8 mouse cellular contexts compared by ENCODE assay signal in the genomic region with DNA sequence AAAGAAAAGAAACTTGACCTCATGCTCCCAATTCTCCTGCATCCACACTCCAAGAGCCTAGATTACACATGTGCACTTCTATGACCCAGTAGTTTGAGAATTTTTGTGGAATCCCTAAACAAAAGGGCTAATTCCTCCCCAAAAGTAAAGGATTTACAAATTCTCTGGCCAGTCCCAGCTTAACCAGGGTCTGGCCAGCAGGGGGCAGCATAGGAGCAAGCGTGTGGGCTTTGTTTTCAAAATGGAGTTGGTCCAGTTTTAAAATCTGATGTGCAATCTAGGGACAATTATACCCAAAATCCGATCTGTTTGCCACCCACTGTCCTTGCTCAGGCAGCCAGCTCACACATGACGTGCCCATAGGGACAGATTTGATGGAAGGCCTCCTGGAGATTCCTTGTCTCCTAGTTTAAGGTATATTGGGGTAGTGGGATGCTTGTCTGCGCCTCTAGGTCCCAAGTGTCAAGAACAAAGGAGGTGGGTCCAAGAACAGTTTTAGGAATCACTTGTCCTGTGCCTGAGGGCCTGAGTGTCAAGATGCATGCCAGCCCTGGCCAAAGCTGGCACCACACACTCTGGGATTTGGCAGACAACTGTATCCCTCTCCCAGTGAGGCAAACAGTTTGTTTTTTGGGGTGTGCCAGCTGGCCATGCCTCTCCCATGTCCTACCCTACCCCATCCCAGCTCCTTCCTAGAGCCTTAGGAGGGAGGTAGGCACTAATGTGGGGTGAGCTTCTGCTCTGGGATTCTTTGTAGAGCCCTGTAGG. TPM values are rescaled to one million over a fixed set of nuclear protein-coding genes. Genes with fewer than 3 reads are reported as not detected.
DNase-seq lines count a peak whose midpoint lies in the region; TF ChIP-seq lines count a peak whose summit lies in the region.
"Had no signal": no experiment of that assay in that cellular context is flagged by ENCODE, and none has a peak within 500 bp of the region (broad histone marks: within the 10 kb centered on the region; RNA-seq: fewer than 3 reads in every experiment).

No protein-coding gene starts in this region.

- no peak overlapping the region for H3K9ac ChIP-seq in ES-E14 (ENCODE audit: insufficient read depth, low read depth, low read length, poor library complexity, severe bottlenecking)

- H3K36me3 ChIP-seq in ES-E14 (ENCODE audit: control insufficient read depth, insufficient read depth, low read length, poor library complexity, severe bottlenecking) = no peaks in the 10 kb centered on the region
- H3K36me3 ChIP-seq in embryonic facial prominence, embryonic 10.5 days (replicated peaks) = no peaks in the 10 kb centered on the region

- peaks cover 11% of the 10 kb centered on the region for H3K27me3 ChIP-seq in embryonic facial prominence, embryonic 10.5 days (replicated peaks; ENCODE audit: low read depth, poor library complexity, severe bottlenecking)

- TF ChIP-seq POLR2A in olfactory bulb, adult 2 months (IDR thresholded peaks at IDR 0.05; ENCODE audit: insufficient read depth, low read depth, low read length) = no peak

- no peak overlapping the region for H3K27ac ChIP-seq in ES-E14 (ENCODE audit: insufficient read depth, low read depth, low read length, poor library complexity, severe bottlenecking)
- H3K27ac ChIP-seq in embryonic facial prominence, embryonic 10.5 days (replicated peaks) = peak overlapping the region; percentile 69; the same call in 1 of the 2 replicates
- H3K27ac ChIP-seq in olfactory bulb, adult 2 months (ENCODE audit: insufficient read depth, low read depth, low read length) = no peak overlapping the region

- H3K4me1 ChIP-seq in ES-E14 (ENCODE audit: control insufficient read depth in 2 of 2, insufficient read depth in 2 of 2, low read length in 2 of 2, poor library complexity in 1 of 2) = peaks cover 0 to 16% of the 10 kb centered on the region in 2 experiments; a peak in 2 of 4 replicates
- peaks cover 14% of the 10 kb centered on the region; the same call in 1 of the 2 replicates for H3K4me1 ChIP-seq in embryonic facial prominence, embryonic 10.5 days
- H3K4me1 ChIP-seq in olfactory bulb, adult 2 months (ENCODE audit: control insufficient read depth, insufficient read depth, low read length) = no peaks in the 10 kb centered on the region

- peak; percentile 39 to 68 for DNase-seq in layer of hippocampus, adult 18-20 months (ENCODE audit: low spot score in 2 of 2)
- DNase-seq in layer of hippocampus, adult 9-11 months = no peak
- DNase-seq in ES-E14 (ENCODE audit: low read depth, low spot score) = peak; percentile 58
- DNase-seq in adrenal gland, postnatal 36 days = peak; percentile 81 to 88
- peak; percentile 87 for DNase-seq in embryonic facial prominence, embryonic 10.5 days (ENCODE audit: low spot score)
- DNase-seq in layer of hippocampus, postnatal 36 days = peak; percentile 51 to 67

- H3K4me3 ChIP-seq in ES-E14 (ENCODE audit: insufficient read depth in 1 of 2, low read depth in 1 of 2, low read length in 2 of 2, poor library complexity in 1 of 2, severe bottlenecking in 1 of 2) = no peak overlapping the region
- no peak overlapping the region for H3K4me3 ChIP-seq in embryonic facial prominence, embryonic 10.5 days
- no peak overlapping the region for H3K4me3 ChIP-seq in olfactory bulb, adult 2 months (ENCODE audit: insufficient read depth, low read depth, low read length)

- 33% methylated on average over 4 of the region's 4 CpGs for WGBS in embryonic facial prominence, embryonic 10.5 days
- WGBS in olfactory bulb, adult 2 months = 40% methylated on average over 4 of the region's 4 CpGs

- peak; percentile 55; the same call in 1 of the 2 replicates for TF ChIP-seq CTCF in olfactory bulb, adult 2 months (IDR thresholded peaks at IDR 0.05; ENCODE audit: insufficient read depth, low read depth, low read length)

- H3K9me3 ChIP-seq in ES-E14 (ENCODE audit: control insufficient read depth, insufficient read depth, low read depth, low read length) = no peaks in the 10 kb centered on the region
- no peaks in the 10 kb centered on the region for H3K9me3 ChIP-seq in embryonic facial prominence, embryonic 10.5 days

- in situ Hi-C loops in ES-E14 (cut with MboI; ENCODE audit: low sequenced_read_pairs in 2 of 2, unreplicated experiment in 2 of 2) = no loop called here

TF ChIP-seq in ES-E14, 5 proteins besides CTCF, POLR2A, EP300 and RAD21:
- TF ChIP-seq HCFC1 (IDR thresholded peaks at IDR 0.05; ENCODE audit: borderline replicate concordance, insufficient read depth, low read length) (no peak), MAFK (IDR thresholded peaks at IDR 0.05; ENCODE audit: insufficient read depth, low read depth, low read length) (no peak), ZC3H11A (IDR thresholded peaks at IDR 0.05; ENCODE audit: borderline replicate concordance, low read depth, low read length) (peak; percentile 54; the same call in 1 of the 2 replicates)

RNA-seq across cellular contexts. Expression of gene Unc119, which starts 12.4 kb away (rescaled TPM):
- total RNA-seq in layer of hippocampus, adult 18-20 months (2021) = 10 to 100 TPM; 33.0 to 33.5 TPM
- 22.2 and 24.5 TPM in 2 replicates for total RNA-seq in ES-E14 (2012; rRNA removed)
- total RNA-seq in adrenal gland, postnatal 36 days (2021) = 10 to 100 TPM; 32.8 to 37.3 TPM
- 67.7 and 69.1 TPM in 2 replicates for polyA plus RNA-seq in embryonic facial prominence, embryonic 10.5 days (2016; fragmentation: Nextera tagmentation; extraction: Ambion mirVana)
- total RNA-seq in layer of hippocampus, postnatal 36 days (2021) = 10 to 100 TPM; 31.6 to 36.4 TPM
- polyA plus RNA-seq in olfactory bulb, adult 2 months (2012; ENCODE audit: insufficient read depth, insufficient read length, low replicate concordance, missing spikeins) = not detected in 2 replicates

RNA-seq across cellular contexts. Expression of gene Pigs, which starts 27.4 kb away (rescaled TPM):
- 10 to 100 TPM; 59.0 to 62.0 TPM for total RNA-seq in layer of hippocampus, adult 18-20 months (2021)
- 45.7 and 78.9 TPM in 2 replicates for total RNA-seq in ES-E14 (2012; rRNA removed)
- 10 to 100 TPM; 54.0 to 57.7 TPM for total RNA-seq in adrenal gland, postnatal 36 days (2021)
- polyA plus RNA-seq in embryonic facial prominence, embryonic 10.5 days (2016; fragmentation: Nextera tagmentation; extraction: Ambion mirVana) = 73.7 and 74.9 TPM in 2 replicates
- 10 to 100 TPM; 57.9 to 59.0 TPM for total RNA-seq in layer of hippocampus, postnatal 36 days (2021)
- not detected in 2 replicates for polyA plus RNA-seq in olfactory bulb, adult 2 months (2012; ENCODE audit: insufficient read depth, insufficient read length, low replicate concordance, missing spikeins)

RNA-seq across cellular contexts. Expression of gene Foxn1, which starts 30.7 kb away (rescaled TPM):
- not detected for total RNA-seq in layer of hippocampus, adult 18-20 months (2021)
- total RNA-seq in ES-E14 (2012; rRNA removed) = not detected in 2 replicates
- total RNA-seq in adrenal gland, postnatal 36 days (2021) = under 1 TPM in 1 of 2 experiments, not detected in 1; 0.30 TPM
- polyA plus RNA-seq in embryonic facial prominence, embryonic 10.5 days (2016; fragmentation: Nextera tagmentation; extraction: Ambion mirVana) = 0.21 and 0.26 TPM in 2 replicates
- not detected for total RNA-seq in layer of hippocampus, postnatal 36 days (2021)
- not detected in 2 replicates for polyA plus RNA-seq in olfactory bulb, adult 2 months (2012; ENCODE audit: insufficient read depth, insufficient read length, low replicate concordance, missing spikeins)
- polyA plus RNA-seq: gonadal fat pad, adult 2 months had no signal

RNA-seq across cellular contexts. Expression of gene Aldoc, which starts 32.9 kb away (rescaled TPM):
- 100 to 1,000 TPM; 856 to 892 TPM for total RNA-seq in layer of hippocampus, adult 18-20 months (2021)
- total RNA-seq in ES-E14 (2012; rRNA removed) = 5.0 and 9.8 TPM in 2 replicates
- total RNA-seq in adrenal gland, postnatal 36 days (2021) = 10 to 100 TPM; 11.7 to 21.6 TPM
- 3.0 and 3.2 TPM in 2 replicates for polyA plus RNA-seq in embryonic facial prominence, embryonic 10.5 days (2016; fragmentation: Nextera tagmentation; extraction: Ambion mirVana)
- total RNA-seq in layer of hippocampus, postnatal 36 days (2021) = 100 to 1,000 TPM; 781 to 864 TPM
- polyA plus RNA-seq in olfactory bulb, adult 2 months (2012; ENCODE audit: insufficient read depth, insufficient read length, low replicate concordance, missing spikeins) = 410 and 562 TPM in 2 replicates

RNA-seq across cellular contexts. Expression of gene Spag5, which starts 54.3 kb away (rescaled TPM):
- total RNA-seq in layer of hippocampus, adult 18-20 months (2021) = 1 to 10 TPM; 5.7 to 7.1 TPM
- 58.2 and 96.2 TPM in 2 replicates for total RNA-seq in ES-E14 (2012; rRNA removed)
- 1 to 10 TPM; 4.1 to 4.3 TPM for total RNA-seq in adrenal gland, postnatal 36 days (2021)
- polyA plus RNA-seq in embryonic facial prominence, embryonic 10.5 days (2016; fragmentation: Nextera tagmentation; extraction: Ambion mirVana) = 65.7 and 73.1 TPM in 2 replicates
- 10 to 100 TPM in 1 of 2 experiments, 1 to 10 TPM in 1; 6.9 to 10.1 TPM for total RNA-seq in layer of hippocampus, postnatal 36 days (2021)
- polyA plus RNA-seq in olfactory bulb, adult 2 months (2012; ENCODE audit: insufficient read depth, insufficient read length, low replicate concordance, missing spikeins) = not detected in 2 replicates
